Mouse (Mus musculus): ENCODE data around the gene Tas2r119. TPM values are rescaled to one million over a fixed set of nuclear protein-coding genes. Genes with fewer than 3 reads are reported as not detected.
"Not testable (repeated sequence)": the region's sequence is repeated elsewhere in the genome, so short reads cannot be mapped to it uniquely, and the experiment has no call there.

Tas2r119 gene
- total RNA-seq, 2 experiments from 2014 or later = not detected

- intact Hi-C loops (cut with DNase I); DNase-seq (ENCODE audit: low spot score in 2 of 2): not testable (repeated sequence)
These were observed 37.6 kb downstream of the Tas2r119 start for GRCm38 (mm10) chr15:32214687-32215086.

- intact Hi-C loops (cut with DNase I) = no loop called here
- no peak for DNase-seq (ENCODE audit: low spot score in 2 of 2)
These were observed 45.9 kb downstream of the Tas2r119 start for GRCm38 (mm10) chr15:32223028-32223427.

GRCm38 (mm10) chr15:32225394-32225793 is 48.3 kb downstream of the Tas2r119 start:
- intact Hi-C loops (cut with DNase I) = no loop called here
- DNase-seq (ENCODE audit: low spot score in 2 of 2) = no peak

GRCm38 (mm10) chr15:32226381-32226780 is 49.3 kb downstream of the Tas2r119 start:
- no peak for DNase-seq (ENCODE audit: low spot score in 2 of 2)
- intact Hi-C loops (cut with DNase I) = no loop called here

GRCm38 (mm10) chr15:32226888-32227395 is 49.9 kb downstream of the Tas2r119 start:
- intact Hi-C loops (cut with DNase I) = no loop called here

More at GRCm38 (mm10) chr15:32226888-32227395, 49.9 kb downstream of the Tas2r119 start:
- DNase-seq (ENCODE audit: low spot score in 2 of 2) = no peak

Other genes starting within 250 kb of the Tas2r119 start
- gene Sema5a, start 67.5 kb downstream of the Tas2r119 start, total RNA-seq (2021) = 10 to 100 TPM; 28.4 to 38.2 TPM